Mouse (Mus musculus) kidney, adult 2 months (tissue): ENCODE measurements around the gene Tubb4b.

Source experiments
- CTCF ChIP-seq: fragments of 200-500 bp; conservative IDR thresholded peaks from 2 replicates; pipeline ENCODE4 v1.5.1; 2011; ENCODE audit warnings: low read depth, mild to moderate bottlenecking, control low read depth, low read length, moderate library complexity, mixed read lengths; ENCODE audit not compliant: insufficient read depth, insufficient read length
- POLR2A ChIP-seq: fragments of 200-500 bp; IDR thresholded peaks from one replicate; pipeline ENCODE4 v1.6.1; 2011; ENCODE audit warnings: low read depth, low read length, control low read depth

DNA sequence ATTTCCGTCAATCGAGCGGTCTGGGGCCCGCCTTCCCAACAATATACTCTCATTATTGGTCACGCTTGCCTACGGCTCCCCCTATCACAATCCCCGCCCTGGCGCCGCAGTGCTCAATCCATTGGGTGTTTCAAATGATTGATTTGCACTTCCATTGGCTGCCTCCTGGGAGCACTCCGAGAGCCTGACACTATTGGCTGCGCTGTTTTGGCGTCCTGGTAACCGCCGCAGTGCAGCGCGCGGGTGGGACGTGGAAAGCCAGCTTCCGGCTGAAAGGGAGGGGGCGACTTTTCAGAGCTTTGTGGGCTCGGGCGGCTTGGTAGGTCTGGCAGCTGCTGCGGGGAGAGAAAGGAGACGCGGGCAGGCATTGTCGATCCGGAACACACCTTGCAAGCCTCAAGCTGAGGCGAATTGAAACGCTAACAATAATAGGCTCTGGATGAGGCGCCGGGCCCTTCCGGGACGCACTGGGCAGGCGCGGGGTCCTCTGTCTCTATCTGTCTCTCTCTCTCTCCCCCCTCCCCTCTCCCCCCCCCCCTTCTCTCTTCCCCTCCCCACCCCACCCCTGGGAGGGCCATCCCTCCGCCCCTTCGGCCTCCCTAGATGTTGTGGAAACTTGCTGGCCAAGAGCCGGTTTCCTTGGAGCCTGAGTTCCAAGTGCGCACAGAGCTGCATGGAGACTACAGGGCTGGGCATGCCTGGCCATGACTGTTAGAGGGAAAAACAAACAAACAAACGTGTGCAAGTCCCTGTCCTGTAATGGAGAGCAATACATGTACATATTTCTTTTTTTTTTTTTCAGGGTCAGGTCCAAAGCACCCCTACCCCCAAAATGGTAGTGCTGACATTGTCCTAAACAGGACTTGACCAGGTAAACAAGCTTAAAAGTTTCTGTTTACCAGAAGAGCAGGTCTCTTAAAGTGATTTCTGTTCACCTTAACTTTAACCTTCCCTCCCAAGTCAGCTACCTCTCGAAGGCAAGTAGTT lies 557 bp upstream of the Tubb4b start:
- TF ChIP-seq CTCF (no peak), POLR2A (no peak)
